Mouse (Mus musculus) thymus, adult 2 months (tissue): ENCODE results near the gene Dok5. TPM values are rescaled to one million over a fixed set of nuclear protein-coding genes. Genes with fewer than 3 reads are reported as not detected.

Experiments used
- DNase-seq: peaks from one replicate; pipeline ENCODE4 v3.0.0; 2021
- H3K27ac ChIP-seq: fragments of 200-500 bp; 2 replicates; pipeline ENCODE4 v1.5.1; 2012; ENCODE audit warnings: low read length, control low read depth; ENCODE audit not compliant: control insufficient read depth, insufficient read depth
- H3K27me3 ChIP-seq: fragments of 200-500 bp; 2 replicates; pipeline ENCODE4 v1.6.1; 2012; ENCODE audit warnings: mild to moderate bottlenecking, low read length, moderate library complexity, mixed read lengths; ENCODE audit not compliant: control insufficient read depth, insufficient read depth
- H3K36me3 ChIP-seq: fragments of 200-500 bp; 2 replicates; pipeline ENCODE4 v1.6.1; 2012; ENCODE audit warnings: mild to moderate bottlenecking, low read length, moderate library complexity; ENCODE audit not compliant: control insufficient read depth, insufficient read depth
- H3K4me1 ChIP-seq: fragments of 200-500 bp; replicated peaks from 2 replicates; pipeline ENCODE4 v1.6.1; 2012; ENCODE audit warnings: low read length; ENCODE audit not compliant: control insufficient read depth, insufficient read depth
- H3K4me3 ChIP-seq: fragments of 200-500 bp; 2 replicates; pipeline ENCODE4 v1.5.1; 2012; ENCODE audit warnings: mild to moderate bottlenecking, low read length, control low read depth, moderate library complexity; ENCODE audit not compliant: control insufficient read depth, insufficient read depth
- CTCF ChIP-seq: fragments of 200-500 bp; IDR thresholded peaks from 2 replicates; pipeline ENCODE4 v1.5.1; 2012; ENCODE audit warnings: mild to moderate bottlenecking, control low read depth, low read length, moderate library complexity, borderline replicate concordance; ENCODE audit not compliant: control insufficient read depth, poor library complexity, insufficient read depth; ENCODE audit errors: extremely low read depth
- POLR2A ChIP-seq: fragments of 200-500 bp; IDR thresholded peaks from 2 replicates; pipeline ENCODE4 v1.6.1; 2012; ENCODE audit warnings: mild to moderate bottlenecking, low read length, control low read depth, moderate library complexity; ENCODE audit not compliant: control insufficient read depth, poor library complexity, insufficient read depth; ENCODE audit errors: extremely low read depth
- WGBS: fragments of 180-500 bp; shearing (Covaris S2); methylation state at CpG from one replicate; pipeline ENCODE4 v1.1.7; 2018; 5-methylcytosine and 5-hydroxymethylcytosine counted together
- polyA plus RNA-seq: library from polyadenylated mRNA; depleted of rRNA; stranded (reverse); fragments of >200 nt; gene quantifications from 2 replicates; pipeline ENCODE4 v1.2.3, GENCODE M21; 2012

Gene Dok5
- polyA plus RNA-seq, 1 experiment = 0.63 TPM

DNA sequence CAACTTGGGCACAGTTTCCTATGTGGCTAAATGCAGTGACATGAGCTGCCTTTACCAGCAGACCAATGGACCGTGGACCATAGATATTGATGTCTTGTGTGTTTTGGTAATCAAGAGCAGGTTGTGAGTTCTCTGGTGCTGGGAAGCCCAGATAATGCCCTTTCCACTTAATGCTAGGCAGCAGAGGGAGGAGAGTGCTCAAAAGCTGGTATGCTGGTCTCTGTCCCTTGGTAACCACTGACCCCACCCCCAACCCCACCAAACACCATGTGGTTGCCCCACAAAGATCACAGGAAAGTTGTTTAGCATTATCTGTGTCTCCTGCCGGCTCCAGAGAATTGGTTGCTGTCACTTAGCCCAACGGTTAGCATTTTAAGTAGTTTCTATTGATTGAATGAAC, 127.0 kb downstream of the Dok5 start:
- Histone ChIP-seq H3K27me3 (no peaks in the 10 kb centered on the region), H3K27ac (no peak overlapping the region), H3K36me3 (no peaks in the 10 kb centered on the region), H3K4me1 (no peaks in the 10 kb centered on the region), H3K4me3 (no peak overlapping the region)
- no peak for TF ChIP-seq POLR2A
- no peak for TF ChIP-seq CTCF
- DNase-seq = no peak
- WGBS = 76% methylated on average over 3 of the region's 3 CpGs

DNA sequence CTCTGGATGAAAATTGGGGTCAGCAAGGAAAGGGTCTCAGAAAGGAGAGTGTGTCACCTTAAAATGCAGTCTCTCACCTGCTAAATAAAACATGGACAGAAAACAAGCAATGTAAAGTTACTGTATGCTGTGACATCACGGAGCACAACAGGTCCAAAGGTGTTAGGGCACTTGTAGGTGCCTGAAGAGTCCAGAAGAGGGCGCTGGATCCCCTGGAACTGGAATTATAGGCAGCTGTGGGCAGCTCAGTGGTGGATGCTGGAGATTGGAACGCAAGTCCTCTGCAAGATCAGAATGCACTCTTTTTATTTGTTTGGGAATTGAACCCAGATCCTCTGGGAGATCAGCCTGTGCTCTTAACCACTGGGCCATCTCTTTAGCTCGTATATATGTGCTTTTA, 129.0 kb downstream of the Dok5 start:
- H3K36me3 ChIP-seq = no peaks in the 10 kb centered on the region
- H3K27me3 ChIP-seq = no peaks in the 10 kb centered on the region
- WGBS = 66% methylated on average over 4 of the region's 4 CpGs
- no peaks in the 10 kb centered on the region for H3K4me1 ChIP-seq
- TF ChIP-seq POLR2A (no peak), CTCF (no peak)
- H3K27ac ChIP-seq = no peak overlapping the region
- H3K4me3 ChIP-seq = no peak overlapping the region
- DNase-seq = no peak

DNA sequence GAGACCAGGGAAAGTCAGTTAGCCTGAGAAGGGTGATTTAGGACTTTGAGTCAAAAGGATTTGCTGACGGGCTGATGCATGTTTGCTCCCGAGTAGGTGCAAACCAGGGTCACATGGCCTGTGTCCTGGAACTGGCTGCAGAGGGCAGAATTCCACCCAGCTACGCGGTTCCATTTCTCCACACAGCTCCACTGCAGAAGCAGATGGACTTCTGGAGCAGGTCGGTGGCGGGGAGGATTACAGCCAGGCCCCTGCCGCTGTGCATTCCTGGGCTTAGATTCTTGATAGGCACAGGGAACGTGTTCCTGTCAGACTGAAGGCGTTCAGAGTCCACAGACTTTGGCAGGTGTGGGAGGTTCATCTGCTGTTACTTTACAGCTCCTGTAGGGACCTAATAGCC, 131.2 kb downstream of the Dok5 start:
- no peak for TF ChIP-seq POLR2A
- no peaks in the 10 kb centered on the region for H3K4me1 ChIP-seq
- H3K4me3 ChIP-seq = no peak overlapping the region
- H3K36me3 ChIP-seq = no peaks in the 10 kb centered on the region
- H3K27me3 ChIP-seq = no peaks in the 10 kb centered on the region
- WGBS = 76% methylated on average over 9 of the region's 9 CpGs
- H3K27ac ChIP-seq = no peak overlapping the region
- DNase-seq = no peak

DNA sequence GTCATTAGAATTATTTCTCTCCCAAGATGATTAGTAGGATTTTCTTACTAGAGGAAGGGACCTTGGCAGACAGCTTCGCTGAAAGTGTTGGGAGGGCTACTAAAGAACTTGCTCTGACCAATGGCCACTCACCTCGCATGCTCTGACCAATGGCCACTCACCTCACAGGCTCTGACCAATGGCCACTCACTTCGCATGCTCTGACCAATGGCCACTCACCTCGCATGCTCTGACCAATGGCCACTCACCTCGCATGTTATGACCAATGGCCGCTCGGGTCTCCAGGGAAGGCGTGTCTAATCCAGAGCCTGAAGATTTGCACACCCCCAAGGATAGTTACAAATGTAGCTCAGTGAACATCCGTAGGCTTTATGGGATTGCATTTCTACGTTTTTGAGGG, 131.6 kb downstream of the Dok5 start:
- H3K4me1 ChIP-seq = no peaks in the 10 kb centered on the region
- no peak overlapping the region for H3K4me3 ChIP-seq
- TF ChIP-seq POLR2A = no peak
- no peak for TF ChIP-seq CTCF
- 97% methylated on average over 10 of the region's 10 CpGs for WGBS
- no peaks in the 10 kb centered on the region for H3K27me3 ChIP-seq
- H3K36me3 ChIP-seq = no peaks in the 10 kb centered on the region
- DNase-seq = no peak
- no peak overlapping the region for H3K27ac ChIP-seq

DNA sequence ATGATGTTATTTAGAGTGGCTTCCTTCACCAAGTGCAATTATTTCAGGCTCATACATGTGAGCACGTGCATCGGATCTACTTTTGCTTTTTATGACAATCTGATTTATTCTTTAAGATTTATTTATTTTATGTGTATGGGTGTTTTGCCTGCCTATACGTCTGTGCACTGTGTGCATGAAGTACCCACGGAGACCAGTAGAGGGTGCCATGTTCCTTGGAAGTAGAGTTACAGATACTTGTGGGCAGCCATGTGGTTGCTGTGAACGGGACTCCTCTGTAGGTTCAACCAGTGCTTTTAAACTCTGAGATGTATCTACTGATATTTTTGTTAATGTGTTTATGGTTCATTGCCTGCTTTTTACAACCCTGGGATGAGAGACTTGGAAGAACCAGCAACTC, 132.4 kb downstream of the Dok5 start:
- Histone ChIP-seq H3K27ac (no peak overlapping the region), H3K4me1 (no peaks in the 10 kb centered on the region), H3K36me3 (no peaks in the 10 kb centered on the region), H3K4me3 (no peak overlapping the region), H3K27me3 (no peaks in the 10 kb centered on the region)
- DNase-seq = no peak
- 82% methylated on average over 5 of the region's 5 CpGs for WGBS
- TF ChIP-seq CTCF (no peak), POLR2A (no peak)

DNA sequence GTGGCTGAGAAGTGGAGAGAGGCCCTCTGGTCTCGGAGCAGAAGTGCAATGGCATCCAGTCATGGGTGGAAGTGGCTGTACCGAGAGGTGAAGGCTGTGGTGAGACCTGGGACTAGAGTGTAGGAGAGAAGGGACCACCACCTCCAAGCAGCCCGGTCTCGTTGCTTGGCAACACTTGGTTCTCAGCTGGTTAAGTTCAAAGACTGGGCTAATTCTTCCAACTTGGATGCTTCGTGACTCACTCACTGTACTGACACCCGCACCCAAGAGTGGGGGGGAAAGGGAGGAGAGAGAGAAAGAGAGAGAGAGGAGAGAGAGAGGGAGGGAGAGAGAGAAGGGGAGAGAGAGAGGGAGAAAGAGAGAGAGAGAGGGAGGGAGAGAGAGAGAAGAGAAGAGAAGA, 133.2 kb downstream of the Dok5 start:
- Histone ChIP-seq H3K27me3 (no peaks in the 10 kb centered on the region), H3K4me1 (no peaks in the 10 kb centered on the region), H3K4me3 (no peak overlapping the region), H3K27ac (no peak overlapping the region), H3K36me3 (no peaks in the 10 kb centered on the region)
- no peak for DNase-seq
- 88% methylated on average over 6 of the region's 6 CpGs for WGBS
- TF ChIP-seq CTCF (no peak), POLR2A (no peak)

DNA sequence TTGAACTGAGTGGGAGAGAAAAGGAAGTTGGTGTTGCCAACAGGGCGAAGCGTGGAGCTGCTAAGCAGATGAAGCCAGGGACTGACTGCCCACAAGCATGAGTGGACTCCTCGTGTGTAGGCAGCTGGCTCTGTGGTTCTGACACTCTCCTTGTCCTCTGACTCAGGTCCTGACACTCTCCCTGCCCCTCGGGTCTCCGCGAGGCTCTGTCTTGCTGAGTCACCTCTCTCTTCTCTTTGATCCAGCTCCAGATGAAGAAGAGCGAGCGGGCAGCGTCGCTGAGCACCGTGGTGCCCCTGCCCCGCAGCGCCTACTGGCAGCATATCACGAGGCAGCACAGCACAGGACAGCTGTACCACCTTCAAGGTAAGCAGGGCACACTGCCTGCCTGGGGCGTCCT, 139.0 kb downstream of the Dok5 start:
- 68% methylated on average over 15 of the region's 15 CpGs for WGBS
- TF ChIP-seq CTCF = no peak
- TF ChIP-seq POLR2A = no peak
- Histone ChIP-seq H3K27ac (no peak overlapping the region), H3K36me3 (no peaks in the 10 kb centered on the region), H3K4me1 (no peaks in the 10 kb centered on the region), H3K4me3 (no peak overlapping the region), H3K27me3 (no peaks in the 10 kb centered on the region)
- no peak for DNase-seq
